Mouse (Mus musculus): Measurements from ENCODE around the gene Plpp7.

Gene Plpp7

GRCm38 (mm10) chr2:32137667-32138266 lies 42.4 kb downstream of the Plpp7 start:
- DNase-seq (ENCODE audit: low spot score in 2 of 2) = peak; percentile 96 to 98

GRCm38 (mm10) chr2:32139377-32139776 lies 44.0 kb downstream of the Plpp7 start:
- no peak for DNase-seq (ENCODE audit: low spot score in 2 of 2)

GRCm38 (mm10) chr2:32140498-32140934 lies 45.2 kb downstream of the Plpp7 start:
- no peak for DNase-seq (ENCODE audit: low spot score in 2 of 2)

- no peak for DNase-seq (ENCODE audit: low spot score in 2 of 2)
These were observed 46.3 kb downstream of the Plpp7 start for GRCm38 (mm10) chr2:32141602-32142001.

GRCm38 (mm10) chr2:32142368-32142767 lies 47.0 kb downstream of the Plpp7 start:
- DNase-seq (ENCODE audit: low spot score in 2 of 2) = no peak

- DNase-seq (ENCODE audit: low spot score in 2 of 2) = no peak
These were observed 49.3 kb downstream of the Plpp7 start for GRCm38 (mm10) chr2:32144633-32145032.

- no peak for DNase-seq (ENCODE audit: low spot score in 2 of 2)
These were observed 51.4 kb downstream of the Plpp7 start for GRCm38 (mm10) chr2:32146617-32147162.

- DNase-seq (ENCODE audit: low spot score in 2 of 2) = no peak
These were observed 54.8 kb downstream of the Plpp7 start for GRCm38 (mm10) chr2:32150135-32150534.

GRCm38 (mm10) chr2:32150562-32150923 lies 55.2 kb downstream of the Plpp7 start:
- no peak for DNase-seq (ENCODE audit: low spot score in 2 of 2)

- DNase-seq (ENCODE audit: low spot score in 2 of 2) = no peak
These were observed 55.8 kb downstream of the Plpp7 start, which contains the start of gene Prrc2b for GRCm38 (mm10) chr2:32150924-32151659. Gene Prrc2b, plus strand, starts transcription at chr2:32151082.

GRCm38 (mm10) chr2:32151660-32152366 lies 56.5 kb downstream of the Plpp7 start:
- peak in 1 of 2 experiments; percentile 57 for DNase-seq (ENCODE audit: low spot score in 2 of 2)

- DNase-seq (ENCODE audit: low spot score in 2 of 2) = no peak
These were observed 57.2 kb downstream of the Plpp7 start for GRCm38 (mm10) chr2:32152367-32153034.

GRCm38 (mm10) chr2:32153041-32153790 lies 57.9 kb downstream of the Plpp7 start:
- no peak for DNase-seq (ENCODE audit: low spot score in 2 of 2)

GRCm38 (mm10) chr2:32153791-32154119 lies 58.4 kb downstream of the Plpp7 start:
- no peak for DNase-seq (ENCODE audit: low spot score in 2 of 2)

GRCm38 (mm10) chr2:32154334-32154997 lies 59.1 kb downstream of the Plpp7 start:
- no peak for DNase-seq (ENCODE audit: low spot score in 2 of 2)

- DNase-seq (ENCODE audit: low spot score in 2 of 2) = no peak
These were observed 59.7 kb downstream of the Plpp7 start for GRCm38 (mm10) chr2:32154998-32155541.

GRCm38 (mm10) chr2:32155614-32156013 lies 60.3 kb downstream of the Plpp7 start:
- no peak for DNase-seq (ENCODE audit: low spot score in 2 of 2)

- no peak for DNase-seq (ENCODE audit: low spot score in 2 of 2)
These were observed 61.3 kb downstream of the Plpp7 start for GRCm38 (mm10) chr2:32156645-32157044.

GRCm38 (mm10) chr2:32157328-32157727 lies 62.0 kb downstream of the Plpp7 start:
- DNase-seq (ENCODE audit: low spot score in 2 of 2) = no peak

- no peak for DNase-seq (ENCODE audit: low spot score in 2 of 2)
These were observed 63.4 kb downstream of the Plpp7 start for GRCm38 (mm10) chr2:32158616-32159239.

All from frontal cortex, postnatal 36 days (tissue).